Mouse (Mus musculus) frontal cortex, adult (tissue): Measurements from ENCODE around the gene Aass.

Experiments used
- ATAC-seq: cut with Nextera tagmentation; 2 replicates; pipeline ENCODE4 v1.9.2; 2017; ENCODE audit warnings: mild to moderate bottlenecking, moderate library complexity, mixed read lengths; ENCODE audit not compliant: low TSS enrichment

Gene Aass

GRCm38 (mm10) chr6:23055734-23056133 is 77.1 kb downstream of the Aass start:
- ATAC-seq, result no peak

- no peak for ATAC-seq
These were observed 84.0 kb downstream of the Aass start for GRCm38 (mm10) chr6:23048836-23049235.

GRCm38 (mm10) chr6:23028251-23028650 is 104.5 kb downstream of the Aass start:
- no peak for ATAC-seq
